Mouse (Mus musculus): ENCODE data around the gene Eef2k.
"Not testable (repeated sequence)": the region's sequence is repeated elsewhere in the genome, so short reads cannot be mapped to it uniquely, and the experiment has no call there.

The Eef2k gene

DNA sequence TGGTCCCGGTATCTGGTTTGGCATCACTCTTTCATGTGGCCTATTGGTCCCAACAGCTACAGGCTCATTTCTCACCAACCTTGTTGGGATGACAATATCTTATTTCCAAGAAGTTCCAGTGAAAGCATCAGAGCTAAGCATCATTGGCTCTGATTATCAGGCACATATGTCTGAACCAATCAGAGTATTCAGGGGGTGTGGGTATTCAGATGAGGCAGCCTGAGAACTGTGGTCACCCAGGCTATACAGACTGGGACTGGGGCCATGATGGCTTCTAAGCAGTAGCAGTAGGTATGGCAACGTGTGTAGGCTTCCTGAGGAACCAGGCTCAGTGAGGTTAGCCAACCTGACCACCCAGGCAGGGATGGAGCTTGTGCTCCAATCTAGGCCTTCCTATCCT, 38.8 kb downstream of the Eef2k start:
- no peak for DNase-seq

DNA sequence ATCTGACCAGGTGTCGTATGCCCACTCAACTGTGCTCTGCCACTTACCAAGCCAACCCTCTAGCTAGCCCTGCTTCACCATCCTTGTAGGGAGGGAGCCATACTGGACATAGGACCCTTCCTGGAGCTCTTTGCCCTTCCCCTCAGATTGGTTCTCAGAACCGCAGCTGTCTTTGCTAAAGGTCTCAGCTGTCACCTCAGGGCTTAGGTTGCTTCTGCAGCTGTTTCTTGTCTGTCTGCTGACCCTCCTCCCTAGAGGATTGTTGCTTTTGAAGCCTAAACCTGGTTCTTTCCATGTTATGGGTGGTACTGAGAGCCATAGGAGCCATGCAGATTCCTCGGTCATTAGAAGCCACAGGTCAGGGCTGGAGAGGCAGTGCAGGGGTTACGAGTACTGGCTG, 40.0 kb downstream of the Eef2k start:
- no peak for DNase-seq

DNA sequence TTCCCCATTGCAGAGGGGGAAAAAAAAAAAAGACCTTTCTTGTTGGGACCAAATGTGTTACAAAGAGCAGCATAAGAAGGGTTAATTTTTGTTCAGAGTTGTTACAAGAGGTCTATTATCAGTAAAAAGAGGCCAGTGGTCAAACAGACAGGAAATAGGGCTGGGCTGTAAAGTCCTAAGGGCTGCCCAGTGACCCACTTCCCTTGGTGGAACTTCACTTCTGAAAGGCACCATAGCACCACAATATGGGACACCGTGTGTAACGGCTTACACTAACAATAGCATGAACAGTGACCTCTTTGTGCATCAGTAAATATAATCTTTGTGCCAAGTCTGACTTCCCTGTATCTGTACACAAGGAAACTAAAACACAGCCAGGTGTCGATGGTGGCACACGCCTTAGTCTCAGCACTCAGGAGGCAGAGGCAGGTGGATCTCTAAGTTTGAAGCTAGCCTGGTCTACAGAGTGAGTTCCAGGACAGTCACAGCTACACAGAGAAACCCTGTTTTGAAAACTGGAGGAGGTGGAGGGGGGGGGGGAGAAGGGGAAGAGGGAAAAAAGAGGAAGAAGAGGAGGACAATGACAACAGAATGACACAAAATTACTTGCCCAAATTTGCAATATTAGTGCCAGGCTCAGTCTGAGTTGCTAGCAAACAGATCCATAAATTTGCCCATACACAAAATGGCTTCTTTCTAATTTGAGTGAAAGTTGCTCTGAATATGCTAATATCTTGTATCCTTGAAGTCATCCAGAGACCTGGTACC, 41.1 kb downstream of the Eef2k start:
- DNase-seq: no peak

DNA sequence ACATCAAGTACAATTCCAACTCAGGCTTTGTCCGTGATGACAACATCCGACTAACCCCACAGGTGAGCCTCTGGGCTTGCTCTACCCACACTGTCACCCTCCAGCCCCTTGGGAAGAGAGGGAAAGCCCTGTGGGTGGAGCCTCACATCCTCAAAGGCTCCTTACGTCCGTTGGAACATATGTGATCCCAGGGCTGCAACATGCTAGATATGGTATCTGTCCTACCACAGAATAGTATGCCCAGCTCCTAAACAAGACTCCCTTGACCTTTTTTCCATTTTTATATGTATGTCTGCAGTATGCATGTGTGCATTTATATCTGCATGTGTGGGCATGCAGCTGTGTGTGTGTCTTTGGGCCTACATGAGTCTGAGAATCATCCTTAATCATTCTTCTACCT, 42.1 kb downstream of the Eef2k start:
- no peak for DNase-seq

DNA sequence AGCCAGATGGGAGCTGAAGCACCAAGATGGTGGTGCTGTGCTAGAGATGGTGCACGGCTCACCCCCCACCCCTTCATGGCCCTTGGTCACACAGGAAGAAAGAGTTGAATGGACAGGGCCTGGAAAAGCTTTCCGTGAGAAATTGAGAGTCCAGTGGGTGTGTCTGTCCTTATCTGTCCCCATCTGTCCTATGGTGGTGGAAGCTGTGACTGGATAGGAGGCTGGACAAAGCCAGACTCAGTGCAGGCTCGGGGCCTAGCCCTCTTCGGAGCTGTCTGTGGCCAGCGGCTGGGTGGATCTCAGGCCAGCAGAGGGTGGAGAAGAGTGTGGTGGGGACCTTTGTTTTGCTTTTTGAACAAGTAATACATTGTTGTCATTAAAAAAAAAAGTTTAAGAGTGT, 50.5 kb downstream of the Eef2k start:
- no peak for DNase-seq

DNA sequence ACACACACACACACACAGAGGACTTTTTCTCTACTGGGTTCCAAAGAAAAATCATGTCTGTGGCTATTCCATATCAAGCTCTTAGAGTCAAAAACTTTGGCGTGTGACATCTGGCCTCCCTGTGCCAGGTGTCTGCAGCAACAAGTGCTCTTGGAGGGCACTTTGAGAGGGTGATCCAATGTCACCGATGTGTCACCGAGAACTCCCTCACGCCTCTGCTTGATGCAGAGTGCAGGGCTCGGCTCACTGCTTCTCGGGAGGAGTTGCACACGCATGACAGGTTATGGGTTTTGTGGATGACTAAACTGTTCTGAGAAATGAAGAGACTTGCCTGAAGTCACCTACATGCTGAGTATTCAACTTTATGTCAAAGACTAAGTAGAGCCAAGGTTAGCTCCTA, 54.4 kb downstream of the Eef2k start:
- DNase-seq: no peak

DNA sequence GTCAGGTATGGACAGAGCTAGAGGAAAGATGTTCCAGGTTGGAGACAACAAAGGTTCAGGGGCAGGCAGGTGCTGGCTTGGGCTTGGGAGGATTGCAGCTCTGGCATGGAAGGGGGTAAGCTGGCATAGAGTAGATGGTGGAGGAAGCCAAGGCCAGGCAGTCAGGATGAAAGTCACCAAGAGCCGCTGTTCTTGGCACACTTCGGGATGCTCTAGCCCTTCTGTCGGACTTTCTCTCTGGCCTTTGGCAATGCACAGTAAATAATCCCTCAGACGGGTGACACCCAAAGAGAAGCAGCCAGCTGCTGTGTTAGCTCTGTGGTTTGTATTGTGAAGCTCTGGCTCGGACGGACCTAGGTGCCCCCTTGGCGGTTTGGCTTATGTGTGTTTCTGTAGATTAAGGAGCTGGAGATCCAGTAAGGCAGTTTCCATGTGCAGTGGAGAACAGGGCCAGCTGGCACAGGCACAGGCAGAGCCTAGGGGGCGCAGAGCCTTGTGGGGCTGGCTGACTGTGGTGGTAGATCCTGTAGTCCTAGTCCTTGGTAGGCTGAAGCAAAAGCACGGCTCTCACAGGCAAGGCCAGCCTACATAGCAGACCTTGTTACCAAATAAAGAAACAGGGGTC, 55.2 kb downstream of the Eef2k start:
- DNase-seq: no peak

DNA sequence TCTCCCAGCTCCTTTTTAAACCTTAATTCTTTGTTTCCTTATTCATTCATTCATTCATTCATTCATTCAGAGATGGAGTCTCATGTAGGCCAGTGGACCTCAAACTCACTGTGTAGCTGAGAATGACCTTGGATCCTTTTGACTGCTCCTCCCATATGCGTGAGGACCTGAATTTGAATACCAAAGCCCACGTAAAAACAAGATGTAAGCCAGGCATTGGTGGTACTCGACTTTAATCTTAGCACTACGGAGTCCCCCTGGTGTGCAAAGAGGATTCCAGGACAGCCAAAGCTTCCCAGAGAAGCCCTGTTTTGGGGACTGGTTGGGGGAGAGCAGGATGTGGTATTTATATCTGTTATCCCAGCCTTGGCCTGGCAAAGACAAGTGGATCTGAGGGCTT, 57.6 kb downstream of the Eef2k start:
- DNase-seq: no peak

DNA sequence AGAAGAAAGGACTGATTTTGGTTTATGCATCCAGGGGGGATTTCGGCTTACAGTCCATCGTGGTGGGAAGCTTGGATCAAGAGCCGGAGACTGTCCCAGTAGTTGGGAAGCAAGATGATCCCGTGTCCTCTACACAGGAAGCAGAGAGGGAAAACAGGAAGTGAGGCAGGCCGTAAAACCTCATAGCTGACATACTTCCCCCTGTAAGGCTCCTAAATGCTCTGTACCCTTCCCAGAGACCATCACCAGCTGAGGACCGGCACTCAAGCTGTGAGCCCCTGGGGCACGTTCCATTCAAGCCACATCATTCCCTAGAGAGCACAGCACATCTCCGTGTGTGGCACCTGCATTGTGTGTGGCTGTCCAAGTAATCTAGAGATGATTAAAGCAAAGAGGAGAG, 59.1 kb downstream of the Eef2k start:
- DNase-seq: no peak

DNA sequence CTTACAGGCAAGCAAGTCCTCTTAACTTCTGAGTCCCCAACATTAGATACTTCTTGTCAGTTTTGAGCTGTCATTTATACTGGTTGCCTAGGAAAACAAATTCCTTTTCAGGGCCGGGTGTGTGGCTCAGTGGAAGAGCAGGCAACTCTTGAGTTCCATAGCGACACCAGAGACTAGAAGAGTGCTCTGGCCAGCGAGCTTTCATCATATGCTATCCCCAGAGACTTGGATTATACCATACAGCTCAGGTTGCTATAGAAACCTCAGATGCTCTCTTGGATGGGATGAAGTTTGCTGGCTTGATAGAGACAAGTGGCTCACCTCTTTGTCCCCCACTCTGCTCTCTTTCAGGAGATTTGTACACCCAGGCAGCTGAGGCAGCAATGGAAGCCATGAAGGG, 60.3 kb downstream of the Eef2k start:
- no peak for DNase-seq

DNA sequence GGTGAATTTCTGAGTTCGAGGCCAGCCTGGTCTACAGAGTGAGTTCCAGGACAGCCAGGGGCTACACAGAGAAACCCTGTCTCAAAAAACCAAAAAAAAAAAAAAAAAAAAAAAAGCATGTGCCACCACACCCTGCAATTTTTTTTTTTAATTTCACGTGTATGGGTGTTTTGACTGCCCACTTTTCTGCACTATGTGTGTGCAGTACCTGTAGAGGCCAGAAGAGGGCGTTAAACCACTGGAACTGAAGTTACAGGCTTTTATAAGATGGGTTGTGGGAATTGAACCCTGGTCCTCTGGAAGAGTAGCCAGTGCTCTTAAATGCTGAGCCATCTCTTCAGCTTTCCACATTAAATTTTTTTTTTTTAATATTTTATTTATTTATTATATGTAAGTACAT, 67.5 kb downstream of the Eef2k start:
- not testable (repeated sequence) for DNase-seq

DNA sequence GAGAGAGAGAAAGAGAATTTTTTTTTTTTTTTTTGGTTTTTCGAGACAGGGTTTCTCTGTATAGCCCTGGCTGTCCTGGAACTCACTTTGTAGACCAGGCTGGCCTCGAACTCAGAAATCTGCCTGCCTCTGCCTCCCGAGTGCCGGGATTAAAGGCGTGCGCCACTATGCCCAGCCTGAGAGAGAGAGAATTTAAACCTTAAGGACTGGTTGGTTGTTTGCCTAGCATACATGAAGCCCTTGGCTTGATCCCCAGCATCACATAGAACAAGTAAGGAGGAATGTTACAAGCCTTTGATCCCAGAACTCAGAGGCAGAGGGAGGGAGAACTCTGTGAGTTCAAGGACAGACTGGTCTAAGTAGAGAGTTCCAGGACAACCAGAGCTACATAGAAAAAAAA, 68.6 kb downstream of the Eef2k start:
- not testable (repeated sequence) for DNase-seq

DNA sequence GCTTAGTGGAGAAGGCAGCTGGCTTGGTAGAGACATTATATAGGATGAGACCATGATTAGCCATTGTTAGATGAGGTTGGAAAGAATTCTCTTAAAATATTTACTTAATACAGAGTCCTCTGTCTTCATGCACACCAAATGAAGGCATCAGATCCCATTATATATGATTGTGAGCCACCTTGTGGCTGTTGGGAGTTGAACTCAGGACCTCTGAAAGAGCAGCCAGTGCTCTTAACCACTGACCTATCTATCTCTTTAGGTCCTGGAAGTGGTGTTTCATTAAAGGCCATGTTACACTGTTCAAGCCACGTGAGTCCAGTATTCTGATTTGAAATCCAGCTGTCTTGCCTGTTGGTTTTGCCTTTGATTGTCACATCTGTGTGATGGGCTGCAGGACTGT, 70.7 kb downstream of the Eef2k start:
- DNase-seq: no peak

DNA sequence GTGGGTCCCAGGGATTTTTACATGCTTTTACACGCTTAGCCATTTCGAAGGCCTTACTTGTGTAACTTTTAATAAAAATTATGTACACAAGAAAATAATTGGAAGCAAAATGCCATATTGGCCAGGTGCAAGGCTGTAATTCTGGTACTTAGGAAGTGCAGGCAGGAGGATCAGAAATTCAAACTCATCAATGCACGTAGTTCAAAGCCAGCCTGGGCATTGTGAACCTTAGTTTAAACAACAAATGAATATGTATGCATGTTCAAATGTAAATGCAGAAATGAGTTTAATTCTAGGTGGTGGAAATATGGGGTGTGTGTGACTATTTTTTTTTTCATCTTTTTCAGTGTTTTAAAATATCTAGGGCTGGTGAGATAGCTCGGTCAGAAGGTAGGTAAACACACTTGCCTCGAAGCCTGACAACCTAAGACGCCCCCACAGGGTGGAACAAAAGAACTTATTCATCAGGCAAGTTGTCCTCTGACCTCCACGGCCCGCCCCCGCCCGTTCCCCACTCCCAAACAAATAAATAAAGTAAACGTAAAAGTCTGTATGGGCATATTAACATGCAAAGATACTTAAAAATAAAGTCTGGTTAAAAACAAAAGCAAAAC, 73.7 kb downstream of the Eef2k start:
- no peak for DNase-seq

DNA sequence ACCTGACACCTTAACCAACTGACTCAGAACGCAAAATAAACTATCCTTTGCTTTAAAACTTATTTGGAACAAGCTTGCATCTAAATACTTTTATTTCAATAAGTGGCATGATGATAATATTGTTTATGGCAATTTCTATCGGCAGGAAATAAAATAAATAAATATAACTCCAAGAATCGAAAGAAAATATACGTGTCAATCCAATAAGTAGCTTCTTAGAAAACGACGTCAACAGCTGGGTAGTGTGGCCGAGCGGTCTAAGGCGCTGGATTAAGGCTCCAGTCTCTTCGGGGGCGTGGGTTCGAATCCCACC, 74.6 kb downstream of the Eef2k start:
- no peak for DNase-seq

DNA sequence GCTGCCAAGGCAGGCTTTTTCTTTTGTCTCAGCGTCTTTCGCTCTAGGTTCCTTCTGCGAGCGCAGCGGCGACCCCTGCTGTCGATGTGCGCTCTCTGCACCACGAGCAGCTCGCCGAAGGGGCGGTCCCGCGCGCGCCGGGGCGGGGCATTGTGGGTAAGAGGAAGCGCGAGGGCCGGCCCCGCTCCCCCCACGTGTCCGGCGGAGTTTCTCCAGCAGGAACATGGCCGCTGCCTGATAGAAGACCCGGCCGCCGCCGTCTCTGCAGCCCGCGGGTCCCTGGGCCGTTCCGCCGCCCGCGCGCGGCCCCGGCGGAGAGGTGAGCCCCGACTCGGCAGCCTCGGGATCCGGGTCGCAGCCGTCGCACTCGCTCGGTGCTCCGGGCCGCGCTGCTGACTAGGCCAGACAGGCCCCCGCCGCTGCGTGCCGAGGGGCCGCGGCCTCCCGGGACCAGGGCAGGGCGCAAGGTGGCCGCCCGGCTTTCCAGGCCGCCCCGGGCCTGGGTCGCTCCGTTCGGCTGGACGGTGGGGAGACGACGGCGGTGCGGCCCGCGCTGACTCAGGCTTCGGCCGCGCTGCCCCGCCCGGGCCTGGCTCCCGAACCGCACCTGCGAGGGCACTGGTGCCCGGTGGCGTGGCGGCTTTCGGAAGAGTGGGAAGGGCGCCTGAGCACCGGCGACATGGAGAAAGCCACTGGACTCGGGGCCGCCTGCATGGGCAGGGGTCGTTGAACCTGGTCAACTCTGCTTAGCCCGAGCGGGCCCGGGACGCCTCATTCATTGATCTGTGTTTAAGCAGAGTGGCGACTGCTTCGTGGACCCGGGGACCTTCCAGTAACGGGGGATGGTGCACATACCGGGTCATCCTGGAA, 75.2 kb downstream of the Eef2k start, which contains the start of gene Polr3e:
Gene Polr3e, plus strand, starts transcription at position 153 of the 870 bp plus-strand sequence.
- DNase-seq: peak; percentile 98

DNA sequence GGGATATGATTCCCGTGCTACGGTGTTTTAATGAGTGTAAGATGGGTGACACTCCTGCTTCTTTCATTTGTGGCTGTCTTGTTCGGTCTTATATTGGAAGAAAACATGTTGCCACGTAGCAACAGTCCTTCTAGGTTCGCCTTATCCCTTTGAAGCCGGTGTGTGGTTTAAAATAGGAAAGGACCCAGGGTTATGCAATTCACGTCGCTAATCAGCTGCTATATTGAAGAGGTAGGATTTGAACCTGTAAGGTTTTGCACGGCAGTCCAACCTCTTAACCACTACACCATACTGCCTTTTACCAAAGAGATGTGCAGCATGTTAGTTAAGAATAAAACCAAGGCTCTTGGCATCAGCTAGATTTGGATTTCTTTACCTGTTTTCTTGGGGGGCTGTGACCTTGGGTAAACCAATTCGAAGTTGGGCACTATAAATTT, 75.9 kb downstream of the Eef2k start:
- DNase-seq: peak; percentile 49 to 72

DNA sequence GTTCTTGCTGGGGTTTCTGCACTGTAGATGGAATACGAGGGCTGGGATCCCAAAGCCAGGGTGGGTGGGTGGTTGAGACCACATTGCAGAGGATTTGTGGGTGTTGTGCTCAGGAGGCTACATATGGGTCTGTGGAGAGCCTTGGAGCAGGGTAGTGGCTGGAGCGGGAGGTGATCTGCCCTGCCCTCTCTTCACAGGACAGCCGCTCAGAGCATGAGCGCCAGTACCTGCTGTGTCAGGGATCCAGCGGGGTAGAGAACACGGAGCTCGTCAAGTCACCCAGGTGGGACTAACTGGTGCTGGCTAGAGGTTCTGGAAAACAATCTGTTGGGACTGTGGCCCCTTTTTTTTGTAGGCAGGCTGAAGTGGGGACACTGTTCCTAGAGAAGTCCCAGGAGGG, 90.5 kb downstream of the Eef2k start:
- peak in 1 of 2 experiments; percentile 34 for DNase-seq

DNA sequence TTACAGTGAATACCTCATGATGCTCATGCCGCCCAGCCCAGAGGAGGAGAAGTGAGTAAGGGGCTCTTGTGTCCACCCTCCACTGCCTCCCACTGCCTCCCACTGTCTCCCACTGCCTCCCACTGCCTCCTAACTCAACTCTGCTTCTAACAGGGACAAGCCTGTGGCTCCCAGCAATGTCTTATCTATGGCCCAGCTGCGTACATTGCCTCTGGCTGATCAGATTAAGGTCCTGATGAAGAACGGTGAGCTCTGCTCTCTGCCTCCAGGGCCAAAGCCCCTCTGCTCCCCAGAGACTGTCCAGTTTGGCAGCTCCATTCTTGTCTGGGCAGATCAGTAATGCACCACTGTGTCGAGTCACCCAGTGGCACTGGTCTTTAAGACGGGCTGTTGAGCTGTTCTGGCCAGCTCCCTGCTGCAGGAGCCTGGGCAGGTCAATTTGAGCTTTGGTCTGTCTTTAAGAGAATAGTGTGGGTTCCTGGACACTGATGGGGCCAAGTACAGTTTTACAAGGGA, 91.1 kb downstream of the Eef2k start:
- DNase-seq: peak in 1 of 2 experiments; percentile 24

DNA sequence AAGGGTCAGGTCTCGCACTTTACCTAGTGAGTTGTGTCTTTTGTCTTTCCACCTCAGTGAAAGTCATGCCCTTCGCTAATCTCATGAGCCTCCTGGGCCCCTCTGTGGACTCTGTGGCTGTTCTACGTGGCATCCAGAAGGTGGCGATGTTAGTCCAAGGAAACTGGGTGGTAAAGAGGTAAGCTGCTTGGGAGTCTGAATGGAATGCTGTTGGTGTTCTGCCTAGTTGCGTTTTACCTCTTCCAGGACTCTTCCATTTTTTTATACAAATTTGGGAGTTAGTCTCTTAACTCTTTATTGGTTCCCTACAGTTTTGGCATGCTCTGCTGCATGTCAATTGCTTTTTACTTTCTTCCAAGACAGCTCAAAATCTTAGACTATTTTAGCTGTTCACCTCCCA, 92.1 kb downstream of the Eef2k start:
- DNase-seq: peak; percentile 52 to 71

DNA sequence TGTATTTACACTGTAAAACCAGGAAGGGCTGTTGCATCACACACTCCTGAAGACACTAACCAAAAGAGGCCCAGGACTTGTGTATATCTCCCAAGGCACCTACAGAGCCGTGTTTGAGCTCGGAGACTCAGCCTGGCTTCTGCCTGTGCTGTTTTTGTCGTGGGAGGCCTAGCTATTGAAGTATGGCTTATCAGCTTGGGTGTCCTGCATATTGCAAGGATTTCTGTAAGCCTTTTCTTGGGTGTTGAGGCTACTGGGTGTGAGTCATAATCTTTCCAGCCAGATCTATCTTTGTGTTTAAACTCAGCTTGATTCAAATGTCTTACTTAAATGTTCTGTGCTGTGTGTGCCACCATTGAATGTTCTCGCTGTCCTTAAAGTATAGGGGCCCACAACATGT, 93.9 kb downstream of the Eef2k start:
- no peak for DNase-seq

DNA sequence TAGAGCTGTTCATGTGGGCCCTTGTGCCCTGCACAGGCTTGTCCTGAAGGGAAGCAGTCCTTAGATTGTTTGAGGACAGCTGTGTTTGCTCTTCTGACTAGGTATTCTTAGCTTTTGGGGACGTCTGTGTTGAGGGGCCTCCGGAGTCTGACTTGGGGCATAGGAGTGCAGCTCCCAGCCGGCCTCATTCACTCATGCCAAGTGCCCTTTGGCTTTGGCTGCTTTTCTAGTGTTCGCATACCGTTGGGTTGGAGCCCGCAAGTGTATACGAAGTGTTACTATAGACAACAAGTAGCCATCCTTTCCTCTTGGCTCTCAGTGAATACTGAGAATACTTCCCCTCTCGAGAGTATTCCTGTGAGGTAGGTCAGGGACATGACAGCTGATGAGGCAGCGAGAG, 95.6 kb downstream of the Eef2k start:
- DNase-seq: peak in 1 of 2 experiments; percentile 63

DNA sequence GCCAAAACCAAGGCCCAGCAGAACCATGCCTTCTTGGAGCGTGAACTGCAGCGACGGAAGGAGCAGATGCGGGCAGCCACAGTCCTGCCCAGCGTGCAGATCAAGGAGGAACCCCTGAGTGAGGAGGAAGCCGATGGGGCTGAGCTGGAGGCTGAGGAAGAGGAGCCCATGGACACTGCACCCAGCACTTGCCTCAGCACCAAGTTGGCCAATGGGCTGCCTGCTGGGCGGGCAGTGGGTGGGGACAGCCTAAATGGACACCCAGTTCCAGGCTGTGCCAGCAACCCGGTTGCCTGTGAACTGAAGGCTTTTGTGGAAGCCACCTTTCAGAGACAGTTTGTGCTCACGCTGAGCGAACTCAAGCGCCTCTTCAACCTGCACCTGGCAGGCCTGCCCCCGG, 97.7 kb downstream of the Eef2k start:
- peak; percentile 82 to 94 for DNase-seq
